Mouse (Mus musculus): ENCODE measurements around the gene Map1a.

The Map1a gene

DNA sequence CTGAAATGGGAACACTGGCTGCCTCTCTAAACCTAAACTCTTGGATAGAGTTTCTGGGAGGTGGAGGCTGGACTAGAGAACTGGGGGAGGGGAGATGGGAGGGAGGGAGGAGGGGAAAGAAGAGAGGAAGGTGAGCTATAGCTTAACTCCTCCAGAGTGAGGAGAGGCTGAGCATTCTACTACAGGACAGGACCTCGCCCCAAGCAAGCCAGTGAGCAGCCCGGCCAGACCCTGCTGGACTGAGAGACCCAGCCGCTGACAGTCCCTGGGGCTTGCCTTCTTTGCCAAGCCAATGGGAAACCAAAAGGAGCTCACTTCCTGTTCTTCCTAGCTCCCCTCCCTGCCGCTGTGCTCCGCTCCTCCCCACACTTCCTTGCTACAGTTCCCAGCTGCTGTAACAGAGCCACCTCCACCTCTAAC, 19.6 kb downstream of the Map1a start:
- DNase-seq (ENCODE audit: low read depth, low spot score) = no peak

DNA sequence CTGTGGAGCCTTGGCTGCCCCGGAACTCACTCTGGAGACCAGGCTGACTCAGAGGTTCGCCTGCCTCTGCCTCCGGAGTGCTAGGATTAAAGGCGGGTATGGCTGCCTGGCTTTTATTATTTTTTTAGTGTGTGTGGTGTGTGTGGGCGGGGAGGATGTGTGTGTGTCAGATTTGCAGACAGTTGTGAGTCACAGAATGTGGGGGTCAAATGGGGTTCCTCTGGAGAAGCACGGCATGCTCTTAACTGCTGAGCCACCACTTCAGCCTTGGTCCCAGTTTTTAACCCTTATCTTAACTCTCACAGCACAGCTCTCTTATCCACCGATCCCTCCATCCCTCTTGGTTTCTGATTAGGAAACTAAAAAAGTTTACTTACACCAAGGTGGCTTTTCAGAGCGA, 26.9 kb downstream of the Map1a start:
- DNase-seq (ENCODE audit: low read depth, low spot score) = peak; percentile 71

GRCm38 (mm10) chr2:121323041-121323440, 33.6 kb downstream of the Map1a start:
- no peak for DNase-seq (ENCODE audit: low read depth, low spot score)

DNA sequence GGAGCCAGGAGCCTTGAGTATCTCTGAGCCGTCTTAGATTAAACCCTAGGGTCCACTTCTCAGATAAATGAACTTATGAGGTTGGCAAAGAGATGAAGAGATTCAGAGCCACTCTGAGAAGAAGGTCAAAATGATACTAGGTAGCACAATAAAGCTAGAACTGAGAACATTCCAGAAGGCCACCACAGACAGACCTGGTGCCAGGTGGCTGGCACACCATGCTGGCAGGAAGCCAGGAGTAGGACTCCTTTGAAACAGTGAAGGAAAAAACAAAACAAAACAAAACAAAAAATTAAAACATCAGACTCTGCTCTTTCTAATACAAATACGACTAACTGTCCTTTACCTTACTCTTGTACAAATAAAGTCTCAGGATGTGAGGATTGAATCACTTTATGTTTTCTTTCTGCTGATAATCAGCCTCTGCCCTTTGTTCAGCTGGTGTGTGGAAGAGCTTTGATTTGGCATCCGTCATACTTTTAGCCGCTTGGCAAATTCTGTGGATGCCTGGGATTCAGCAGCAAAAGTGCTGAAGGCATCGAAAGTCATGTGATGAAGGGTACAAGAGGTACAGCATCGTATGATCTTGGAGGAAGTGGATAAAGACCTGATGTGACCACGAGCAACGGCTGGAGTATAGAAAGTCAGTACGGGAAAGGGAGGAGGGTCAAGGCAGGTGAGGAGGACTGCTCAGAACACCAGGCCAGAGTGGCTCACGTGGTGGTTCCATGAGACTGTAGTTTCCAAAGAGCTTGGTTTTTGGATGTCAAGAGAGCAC, 34.5 kb downstream of the Map1a start:
- DNase-seq (ENCODE audit: low read depth, low spot score) = no peak

DNA sequence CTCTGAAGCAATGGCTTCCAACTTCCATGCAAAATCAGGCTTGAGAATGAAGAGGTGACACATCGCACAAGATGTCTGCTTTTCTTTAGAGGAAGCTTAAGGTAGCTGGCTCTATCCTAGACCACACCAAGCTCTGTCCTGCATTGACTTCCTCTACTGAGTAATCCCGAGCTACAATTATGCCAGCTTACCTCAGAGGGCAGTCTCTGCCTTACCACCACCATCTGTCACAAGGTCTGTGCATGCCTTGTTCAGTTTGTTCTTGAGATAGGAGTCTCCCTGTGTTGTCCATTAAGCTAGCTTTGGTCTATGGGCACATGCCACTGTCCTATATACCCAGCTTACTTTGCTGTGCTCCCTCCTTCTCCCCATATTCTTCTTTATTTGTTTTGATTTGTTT, 40.1 kb downstream of the Map1a start:
- DNase-seq (ENCODE audit: low read depth, low spot score) = no peak

DNA sequence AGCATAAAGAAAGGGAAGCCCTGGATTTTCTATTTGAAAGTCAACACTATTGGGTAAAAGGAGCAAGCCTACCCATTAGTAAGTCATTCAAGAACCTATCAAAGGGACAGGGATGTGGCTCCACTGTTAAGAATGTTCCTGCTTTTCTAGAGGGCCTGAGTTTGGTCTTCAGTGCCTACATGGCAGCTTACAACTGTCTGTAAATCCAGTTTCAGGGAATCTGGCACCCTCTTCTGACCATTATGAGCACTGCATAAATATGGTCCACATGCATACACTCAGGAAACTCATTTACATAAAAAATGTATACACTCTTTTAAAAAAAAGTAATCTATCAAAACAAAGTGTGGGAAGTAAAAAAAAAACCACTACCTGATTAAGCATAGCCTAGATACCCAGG, 49.7 kb downstream of the Map1a start:
- peak; percentile 36 for DNase-seq (ENCODE audit: low read depth, low spot score)

DNA sequence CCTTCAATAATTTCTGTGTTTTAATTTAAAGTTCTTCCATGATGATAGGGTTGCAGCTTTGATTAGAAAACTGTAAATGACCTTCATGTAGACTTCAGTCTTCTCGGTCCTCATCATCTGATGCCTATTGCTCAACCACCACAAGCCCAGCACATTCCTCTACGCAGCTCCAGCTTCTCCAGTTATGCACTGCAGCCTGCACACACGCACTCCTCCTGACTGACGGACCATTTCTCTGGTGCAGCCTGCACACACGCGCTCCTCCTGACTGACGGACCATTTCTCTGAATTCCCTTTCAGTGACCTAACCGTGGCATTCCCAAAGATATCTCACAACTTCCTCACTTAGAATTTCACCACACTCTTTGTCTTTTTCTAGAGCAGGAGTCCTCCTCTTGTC, 63.8 kb downstream of the Map1a start:
- DNase-seq (ENCODE audit: low read depth, low spot score) = no peak

DNA sequence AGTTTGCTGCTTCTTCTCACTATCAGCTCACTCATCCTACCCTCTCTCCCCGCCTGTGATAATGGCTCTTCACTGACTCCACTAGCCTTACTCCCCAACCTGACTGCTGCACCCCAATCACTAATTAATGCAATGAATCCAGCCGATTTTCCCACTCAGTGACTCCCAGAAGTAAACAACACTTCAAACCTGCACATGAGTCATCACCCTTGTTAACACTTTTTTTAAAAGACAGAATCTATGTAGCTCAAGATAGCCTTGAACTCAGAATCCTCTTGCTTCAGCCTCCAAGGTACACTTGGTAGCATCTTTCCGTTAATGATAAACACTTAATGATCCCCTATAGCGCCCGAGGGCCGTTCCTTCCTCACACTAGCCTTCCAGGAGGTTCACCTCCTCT, 65.0 kb downstream of the Map1a start:
- peak; percentile 20 for DNase-seq (ENCODE audit: low read depth, low spot score)

DNA sequence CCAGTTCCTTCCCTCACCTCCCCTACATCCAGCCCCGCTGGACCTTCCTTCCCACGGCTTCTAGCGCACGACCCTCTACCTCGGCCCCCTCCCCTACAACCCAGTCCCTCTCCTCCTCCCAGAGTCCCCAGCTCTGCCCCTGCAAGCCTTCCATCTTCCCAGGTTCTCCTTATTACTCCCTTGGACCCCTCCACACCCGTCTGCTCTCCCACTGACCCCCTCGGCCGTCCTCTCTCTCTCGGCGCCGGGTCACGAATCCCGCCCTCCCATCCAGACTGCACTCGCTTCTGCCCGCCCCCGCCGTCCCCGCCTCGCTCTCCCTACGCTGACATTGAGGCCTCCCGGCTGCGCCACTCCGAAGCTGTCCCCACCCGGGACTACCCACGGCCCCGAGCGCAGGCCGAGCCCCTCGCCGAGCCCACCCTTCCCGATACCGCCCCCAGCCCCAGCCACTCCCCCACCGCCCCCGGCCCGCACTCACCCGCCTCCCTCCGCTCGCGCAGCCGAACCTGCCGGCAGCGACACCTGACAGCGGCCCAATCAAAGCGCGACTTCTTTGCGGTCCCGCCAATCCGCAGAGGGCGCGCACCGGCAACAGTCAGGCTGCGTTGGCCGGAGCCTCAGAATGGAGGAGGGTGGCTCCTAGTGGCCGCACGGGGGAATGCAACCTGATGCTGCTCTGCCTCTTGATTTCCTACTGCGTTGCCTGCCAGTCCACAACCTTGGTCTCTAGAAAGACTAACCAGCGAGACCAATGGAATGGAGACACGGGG, 65.6 kb downstream of the Map1a start, which contains the start of gene Ppip5k1:
Ppip5k1 (minus strand) TSS at position 577 of the 773 bp plus-strand sequence.
- DNase-seq (ENCODE audit: low read depth, low spot score) = peak; percentile 97

- no peak for DNase-seq (ENCODE audit: low read depth, low spot score)
Observed at GRCm38 (mm10) chr2:121357494-121357893, 68.1 kb downstream of the Map1a start, which contains the start of gene Ckmt1. Gene Ckmt1 (plus strand): TSS chr2:121357714.

- no peak for DNase-seq (ENCODE audit: low read depth, low spot score)
Observed at GRCm38 (mm10) chr2:121357961-121358360, 68.6 kb downstream of the Map1a start.

DNA sequence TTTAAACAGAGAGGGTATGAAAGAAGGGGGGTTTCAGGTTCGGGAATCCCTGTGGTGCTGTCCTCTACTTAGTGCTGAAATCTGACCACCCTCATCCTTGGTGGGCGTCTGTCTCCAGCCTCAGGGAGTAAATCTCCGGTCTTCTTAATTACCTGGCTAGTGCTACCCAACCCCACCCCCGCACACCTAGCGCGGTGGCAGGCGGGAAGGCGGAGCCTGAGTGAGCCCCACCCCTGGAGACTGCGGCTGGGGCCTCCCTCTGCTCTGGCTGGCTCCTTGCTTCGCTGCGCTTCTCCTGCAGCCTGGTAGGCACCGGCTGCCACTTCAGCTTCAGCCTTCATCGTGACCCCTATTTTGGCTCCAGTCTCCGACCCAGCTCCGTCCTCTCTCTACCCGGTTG, 69.0 kb downstream of the Map1a start:
- no peak for DNase-seq (ENCODE audit: low read depth, low spot score)

GRCm38 (mm10) chr2:121359461-121359860, 70.1 kb downstream of the Map1a start:
- no peak for DNase-seq (ENCODE audit: low read depth, low spot score)

Data from 3T3-L1 (cell line).